Mouse (Mus musculus) spleen, postnatal 36 days (tissue): Measurements from ENCODE around the gene Nr2f1.

Experiments
- DNase-seq, 2 experiments: peaks; one replicate each; pipeline ENCODE4 v3.0.0; 2022; ENCODE audit warnings: low spot score in 2 of 2, mixed read lengths in 1 of 2

Gene Nr2f1

DNA sequence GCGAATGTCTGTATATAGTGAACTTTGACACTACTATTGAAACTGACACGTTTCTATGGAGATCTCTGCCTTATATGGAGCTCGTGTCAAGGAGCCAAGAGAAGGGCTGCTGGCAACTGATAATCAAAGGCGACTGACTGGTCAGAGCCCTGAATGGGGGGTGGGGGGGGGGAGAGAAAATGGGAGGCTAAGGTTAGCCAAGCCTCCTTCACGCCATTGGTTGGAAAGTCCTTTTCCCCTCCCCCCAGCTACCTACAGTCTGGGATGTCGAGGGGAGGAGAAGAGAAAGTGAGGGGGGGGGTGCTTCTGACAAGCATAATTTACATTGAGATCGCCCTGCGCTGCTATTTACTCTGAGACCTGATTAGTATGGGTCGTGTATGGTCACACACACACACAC, 850 bp upstream of the Nr2f1 start:
- no peak for DNase-seq

DNA sequence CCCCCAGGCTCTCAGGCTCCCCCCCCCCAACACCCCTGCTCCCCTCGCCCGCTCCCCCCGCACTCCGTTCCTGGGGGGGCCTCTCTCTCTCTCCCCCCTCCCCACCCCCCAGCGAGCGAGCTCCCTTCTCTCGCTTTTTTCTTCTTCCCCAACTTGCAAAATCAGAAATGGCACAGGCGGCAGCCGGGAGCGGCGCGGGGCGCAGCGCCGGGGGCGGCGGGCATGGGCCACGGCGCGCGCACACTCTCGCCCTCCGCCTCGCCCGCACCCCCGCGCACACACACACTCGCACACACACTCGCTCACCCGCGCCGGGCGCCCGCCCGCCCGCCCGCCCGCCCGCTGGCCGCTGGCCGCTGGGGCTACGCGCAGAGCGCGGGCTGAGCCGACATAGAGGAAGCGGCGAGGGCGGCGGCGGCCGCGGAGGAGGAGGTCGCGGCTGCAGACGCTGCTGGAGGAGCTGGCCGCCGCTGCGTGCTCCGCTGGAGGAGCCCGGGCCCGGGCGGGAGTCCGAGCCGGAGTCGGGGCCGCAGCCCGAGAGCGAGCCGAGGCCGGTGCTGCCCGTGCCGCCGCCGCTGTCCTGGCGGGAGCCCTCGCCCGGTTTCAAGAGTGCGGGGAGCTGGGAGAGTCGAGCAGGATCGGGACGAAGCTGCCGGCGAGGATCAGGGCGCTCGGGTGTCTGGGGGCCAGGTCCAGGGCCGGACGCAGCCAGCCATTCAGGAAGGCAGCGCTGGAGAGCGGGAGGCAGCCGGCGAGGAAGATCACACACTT, 501 bp downstream of the Nr2f1 start:
- DNase-seq = no peak

DNA sequence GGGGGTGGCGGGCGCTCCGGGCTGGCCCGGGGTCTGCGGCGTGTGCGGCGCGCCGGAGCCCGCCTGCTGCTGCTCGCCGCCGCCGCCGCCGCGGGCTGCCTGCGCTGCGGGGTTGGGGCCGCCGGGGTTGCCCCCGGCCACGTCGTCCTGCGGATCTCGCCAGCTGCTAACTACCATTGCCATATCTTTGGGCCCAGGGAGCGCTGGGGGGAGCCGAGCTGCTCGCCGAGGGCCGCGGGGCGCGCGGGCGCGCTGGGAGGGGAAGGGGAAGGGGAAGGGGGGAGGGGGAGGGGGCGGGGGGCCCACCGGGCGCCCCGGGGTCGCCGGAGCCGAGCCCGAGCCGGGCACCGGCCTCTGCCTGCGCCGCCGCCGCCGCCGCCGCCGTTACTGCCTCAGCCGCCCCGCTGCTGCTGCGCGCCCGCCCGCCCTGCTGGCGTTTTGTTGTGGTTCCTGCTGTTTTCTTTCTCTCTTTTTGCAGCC, 1.1 kb downstream of the Nr2f1 start:
- no peak for DNase-seq

DNA sequence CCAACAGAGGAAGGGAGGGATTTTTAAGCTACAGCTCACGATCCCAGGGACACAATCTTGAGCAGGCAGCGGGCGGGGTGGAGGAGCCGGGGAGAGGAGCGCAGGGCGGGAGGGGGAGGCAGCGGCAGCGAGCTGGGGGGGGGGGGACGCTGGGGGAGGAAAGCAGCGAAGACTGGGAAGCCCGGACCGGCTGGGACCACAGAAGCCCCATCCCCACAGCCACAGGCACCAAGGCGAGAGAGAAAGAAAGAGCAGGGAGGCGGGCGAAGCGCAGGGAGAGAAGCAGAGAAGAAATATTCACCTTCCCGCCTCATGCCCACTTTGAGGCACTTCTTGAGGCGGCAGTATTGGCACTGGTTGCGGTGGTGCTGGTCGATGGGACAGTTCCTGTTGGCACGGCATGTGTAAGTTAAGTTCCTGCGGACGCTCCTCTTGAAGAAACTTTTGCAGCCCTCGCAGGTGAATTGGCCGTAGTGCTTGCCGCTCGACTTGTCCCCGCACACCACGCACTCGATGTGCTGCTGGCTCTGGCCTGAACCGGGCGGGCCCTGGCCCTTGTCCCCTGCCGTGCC, 1.7 kb downstream of the Nr2f1 start:
- no peak for DNase-seq

DNA sequence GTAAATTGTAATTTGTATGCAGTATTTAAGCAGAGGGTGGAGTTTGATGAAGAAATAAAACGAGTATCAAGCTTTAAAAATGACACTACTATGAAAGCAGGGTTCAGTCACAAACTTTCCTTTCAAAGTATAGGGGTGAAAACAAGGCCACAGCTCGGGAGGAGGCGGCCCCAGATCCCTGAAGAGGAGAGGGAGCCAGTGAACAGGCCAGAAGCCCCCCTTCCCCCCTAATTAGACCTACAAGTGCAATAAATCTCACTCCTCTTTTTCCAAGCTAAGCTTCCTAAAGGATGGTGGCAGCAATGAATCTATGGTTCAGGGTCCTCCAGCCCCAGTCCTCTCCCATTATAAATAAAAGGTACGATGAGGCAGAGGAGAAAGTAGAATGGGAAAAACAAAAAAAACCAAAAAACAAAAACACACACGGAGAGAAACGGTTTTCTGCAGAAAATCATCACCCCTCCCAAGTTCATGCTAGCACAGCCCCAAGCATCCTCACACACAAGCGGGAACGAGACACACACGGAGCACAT, 2.2 kb downstream of the Nr2f1 start:
- no peak for DNase-seq

DNA sequence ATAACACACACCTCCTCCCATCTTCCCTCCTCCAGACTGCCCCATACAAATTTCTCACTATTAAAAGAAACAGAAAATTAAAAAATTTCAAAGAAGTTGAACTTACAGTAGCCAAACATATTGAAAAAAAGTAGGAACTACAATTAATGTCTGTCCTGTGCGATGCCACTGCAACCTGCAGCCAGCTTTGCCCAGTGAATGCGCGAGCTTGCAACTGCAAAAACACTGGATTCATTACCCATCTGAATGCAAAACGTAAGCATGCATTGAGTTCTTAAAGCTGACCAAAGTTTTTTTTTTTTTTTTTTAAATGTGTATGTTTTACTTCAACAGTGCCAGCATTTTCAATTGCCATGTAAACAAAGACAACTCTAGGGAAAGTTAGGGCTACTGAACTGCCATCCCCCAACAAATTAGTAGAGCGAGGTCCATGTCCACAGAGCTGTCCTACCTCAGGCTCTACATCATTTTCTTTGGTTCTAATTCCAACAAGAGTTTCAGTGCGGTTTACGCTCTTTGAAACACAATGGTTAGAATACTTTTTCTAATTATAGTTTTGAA, 3.2 kb downstream of the Nr2f1 start:
- no peak for DNase-seq

DNA sequence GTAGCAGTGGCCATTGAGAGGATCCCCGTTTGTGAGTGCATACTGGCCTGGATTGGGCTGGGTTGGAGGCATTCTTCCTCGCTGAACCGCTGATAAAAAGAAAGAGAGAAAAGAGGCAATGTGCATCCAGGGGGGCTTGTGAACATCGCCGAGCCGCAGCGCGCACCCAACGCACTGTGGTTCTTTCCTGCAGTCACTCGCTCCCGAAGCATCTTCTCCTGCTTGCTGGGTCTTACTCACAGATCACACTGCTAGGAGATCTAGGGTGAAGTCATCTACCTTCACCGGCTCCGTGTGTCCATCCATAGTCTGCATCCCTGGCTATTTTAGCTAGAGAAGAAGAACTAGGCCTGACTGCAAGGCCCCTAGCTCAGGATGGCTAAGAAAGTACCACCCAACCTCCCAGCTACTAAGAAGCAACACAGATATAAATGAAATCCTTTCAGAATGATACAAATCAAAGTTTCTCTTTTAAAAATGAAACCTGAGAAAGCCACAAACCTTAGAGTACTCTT, 3.9 kb downstream of the Nr2f1 start:
- no peak for DNase-seq

DNA sequence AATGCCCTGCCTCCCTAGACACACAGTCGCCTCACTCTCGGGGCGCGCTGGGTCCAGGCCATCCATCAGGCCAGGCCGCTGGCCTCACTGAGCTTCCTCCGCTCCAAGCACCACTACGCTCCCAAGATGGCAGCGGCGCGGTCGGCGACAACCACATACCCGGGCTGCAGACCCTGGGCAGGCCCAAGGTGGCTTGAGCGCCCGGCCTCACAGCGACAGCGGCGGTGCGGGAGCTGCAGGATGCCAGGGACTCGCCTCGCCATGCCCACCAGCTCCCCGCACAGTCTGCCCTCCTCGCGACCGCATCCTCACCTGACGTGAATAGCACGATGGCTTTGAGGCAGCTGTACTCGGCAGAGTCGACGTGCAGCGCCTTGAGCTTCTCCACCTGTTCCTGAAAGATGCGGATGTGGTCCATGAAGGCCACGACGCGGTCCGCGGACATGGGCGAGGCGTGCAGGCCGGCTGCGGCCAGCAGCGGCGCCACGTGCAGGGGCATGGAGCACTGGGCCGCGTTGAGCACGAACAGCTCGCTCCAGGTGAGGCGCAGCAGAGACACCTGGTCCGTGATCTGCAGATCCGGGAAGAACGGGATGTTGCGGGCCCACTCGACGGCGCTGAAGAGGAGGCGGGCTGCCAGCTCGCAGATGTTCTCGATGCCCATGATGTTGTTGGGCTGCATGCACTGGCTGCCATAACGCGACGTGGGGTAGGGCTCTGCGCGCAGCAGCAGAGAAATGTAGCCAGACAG, 4.5 kb downstream of the Nr2f1 start:
- no peak for DNase-seq

DNA sequence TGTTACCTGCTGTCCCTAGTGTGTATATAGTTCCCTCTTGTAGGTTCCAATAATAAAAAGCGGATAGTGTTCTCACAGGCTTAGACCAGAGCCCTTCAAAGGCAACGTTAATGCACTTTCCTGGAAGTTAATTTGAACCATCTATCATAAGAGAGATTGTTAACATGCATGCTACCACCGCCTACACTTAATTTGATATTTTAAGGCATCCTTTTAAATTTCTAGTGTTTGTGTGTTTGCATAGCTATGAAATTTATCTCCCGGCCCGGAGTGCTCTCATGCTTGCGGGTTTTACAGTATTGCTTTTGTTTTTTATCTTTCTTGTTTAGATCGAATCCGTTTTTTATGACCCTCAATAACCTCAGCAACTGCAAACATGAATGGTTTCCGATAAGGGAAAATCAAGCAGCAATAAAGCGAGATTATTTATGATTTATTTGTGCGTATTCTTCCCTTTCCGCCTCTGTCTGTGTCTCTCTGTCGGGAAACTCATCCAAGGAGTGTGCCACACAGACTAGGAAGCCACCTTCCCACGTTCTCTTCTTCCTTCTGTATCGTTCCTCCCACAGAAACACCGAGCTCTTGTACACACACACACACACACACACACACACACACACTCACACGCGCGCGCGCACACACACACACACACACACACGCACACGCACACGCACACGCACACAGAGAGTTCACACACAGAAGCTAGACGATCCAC, 5.3 kb downstream of the Nr2f1 start:
- DNase-seq = no peak

DNA sequence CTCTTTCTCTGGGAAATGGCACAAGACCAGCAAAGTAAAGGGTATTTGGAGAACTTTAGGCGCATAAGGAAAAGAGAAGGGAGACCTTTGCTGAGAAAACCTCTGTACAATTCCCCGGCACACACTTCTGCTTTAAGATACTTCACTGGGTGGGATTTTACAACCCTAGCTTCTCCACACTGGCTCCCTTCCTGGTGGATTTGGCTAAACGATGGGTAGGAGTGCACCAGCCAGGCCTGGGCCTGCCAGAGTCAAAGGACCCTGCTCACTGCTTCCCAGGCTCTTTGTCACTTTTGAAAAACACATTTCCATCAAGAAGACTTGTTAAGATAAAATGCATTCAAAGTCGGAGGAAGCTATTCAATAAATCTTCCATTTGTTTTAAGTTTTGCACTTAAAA, 6.3 kb downstream of the Nr2f1 start:
- no peak for DNase-seq

DNA sequence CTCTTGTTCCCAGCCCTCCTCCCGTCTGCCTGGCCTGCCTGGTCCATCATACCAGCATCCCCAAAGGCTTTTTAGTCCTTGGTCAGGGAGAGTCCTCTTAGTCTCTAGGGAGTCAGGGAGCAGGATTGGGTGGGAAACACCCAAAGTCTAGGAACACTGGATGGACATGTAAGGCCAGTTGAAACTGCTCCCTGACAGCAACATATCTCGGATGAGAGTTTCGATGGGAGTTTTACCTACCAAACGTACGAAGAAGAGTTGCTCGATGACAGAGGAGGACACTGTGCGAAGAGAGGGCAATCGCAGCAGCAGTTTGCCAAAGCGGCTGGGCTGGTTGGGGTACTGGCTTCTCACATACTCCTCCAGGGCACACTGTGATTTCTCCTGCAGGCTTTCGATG, 10.0 kb downstream of the Nr2f1 start:
- no peak for DNase-seq

DNA sequence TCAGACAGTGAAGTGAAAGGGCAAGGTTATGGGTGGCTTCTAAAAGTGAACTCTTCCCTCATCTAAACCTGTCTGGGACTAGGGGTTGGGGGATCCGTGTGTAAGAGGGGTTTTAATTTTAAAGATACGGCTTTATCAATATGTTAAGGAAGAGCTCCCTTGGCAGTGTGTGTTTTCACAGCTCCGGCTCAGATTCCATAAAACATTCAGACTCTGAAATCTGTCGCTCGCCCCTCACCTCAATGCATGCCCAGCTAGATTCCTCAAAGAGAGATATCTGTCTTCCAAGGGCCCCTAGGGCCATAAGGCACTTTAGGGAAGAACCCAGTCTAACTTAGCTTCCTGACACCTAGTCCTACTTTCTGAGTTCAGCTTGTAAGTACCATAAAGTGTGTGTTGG, 11.7 kb downstream of the Nr2f1 start:
- DNase-seq = no peak

DNA sequence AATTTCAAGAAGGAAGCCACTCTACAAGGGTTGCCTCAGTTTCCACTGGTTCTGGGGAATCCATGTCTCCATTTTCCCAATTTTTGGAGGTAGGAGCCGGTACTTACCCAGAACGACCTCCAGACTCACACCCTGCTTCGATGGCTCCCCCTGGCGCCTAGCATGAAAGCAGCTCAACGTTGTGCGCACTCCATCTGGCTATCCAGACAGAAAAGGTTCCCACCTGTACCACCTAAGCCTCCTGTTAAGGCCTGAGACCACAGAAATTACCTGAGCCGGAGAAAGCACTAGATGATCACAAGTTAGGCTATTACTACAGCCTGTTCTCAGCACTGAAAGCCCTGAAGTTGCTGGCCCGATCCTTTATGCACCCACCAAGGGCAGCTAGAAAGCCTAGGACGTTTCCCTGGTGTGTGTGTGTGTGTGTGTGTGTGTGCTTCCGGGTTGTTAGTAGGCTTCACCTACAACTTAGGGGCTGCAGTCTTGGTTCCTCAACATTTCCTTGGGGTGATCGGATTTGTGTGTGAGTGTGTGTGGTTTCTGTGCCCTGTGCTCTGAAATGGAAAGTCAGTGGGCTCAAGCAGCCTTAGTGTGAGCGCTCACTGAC, 13.1 kb downstream of the Nr2f1 start:
- DNase-seq = no peak

DNA sequence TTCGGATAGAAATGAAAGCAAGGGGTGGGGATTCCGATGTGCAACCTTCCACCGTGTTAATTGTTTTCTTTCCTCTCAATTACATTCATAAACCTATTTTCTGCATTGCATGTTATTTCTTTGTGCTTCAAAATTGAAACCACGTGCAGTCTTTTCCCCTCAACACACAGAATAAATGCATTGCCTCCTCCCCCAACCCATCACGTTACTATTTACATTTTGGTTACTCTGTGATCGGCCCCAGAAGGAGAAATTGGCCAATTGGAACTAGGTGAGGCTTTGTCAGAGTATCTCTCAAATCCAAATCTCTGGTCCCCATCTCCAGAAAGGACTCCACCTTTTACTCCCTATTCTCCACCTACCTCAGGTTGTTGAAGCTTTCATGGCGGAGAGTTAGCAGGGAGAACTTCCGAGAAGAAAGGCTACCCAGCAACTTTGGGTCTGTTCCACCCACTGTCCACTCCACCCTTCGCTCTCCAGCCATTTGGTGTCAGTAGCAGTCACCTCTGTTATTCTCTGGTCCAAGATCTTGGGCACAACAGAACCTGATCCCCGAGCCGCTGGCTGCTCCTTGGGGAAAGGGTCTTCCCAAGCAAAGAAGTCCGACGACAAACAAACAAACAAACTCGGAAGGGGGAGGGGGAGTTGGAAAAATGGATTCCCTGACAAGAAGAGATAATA, 14.6 kb downstream of the Nr2f1 start:
- no peak for DNase-seq

DNA sequence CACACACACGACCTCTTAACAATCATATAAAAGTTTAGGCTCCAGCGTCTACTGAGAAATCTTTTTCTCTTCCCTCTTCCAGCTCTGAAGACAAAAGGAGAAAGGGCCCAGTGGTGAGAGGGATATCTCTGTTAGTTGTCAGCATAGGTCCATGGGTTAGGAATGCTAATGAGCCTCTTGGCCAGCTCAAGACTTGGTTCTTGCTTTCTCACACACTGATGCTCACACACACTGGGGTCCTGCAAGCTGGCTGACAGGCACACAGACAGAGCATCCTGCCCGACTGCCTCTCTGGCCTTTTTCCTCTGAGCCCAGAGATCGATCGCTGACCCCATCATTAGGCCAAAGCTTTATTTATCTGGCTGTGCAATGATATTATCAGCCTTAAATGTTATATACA, 15.6 kb downstream of the Nr2f1 start:
- DNase-seq = no peak

DNA sequence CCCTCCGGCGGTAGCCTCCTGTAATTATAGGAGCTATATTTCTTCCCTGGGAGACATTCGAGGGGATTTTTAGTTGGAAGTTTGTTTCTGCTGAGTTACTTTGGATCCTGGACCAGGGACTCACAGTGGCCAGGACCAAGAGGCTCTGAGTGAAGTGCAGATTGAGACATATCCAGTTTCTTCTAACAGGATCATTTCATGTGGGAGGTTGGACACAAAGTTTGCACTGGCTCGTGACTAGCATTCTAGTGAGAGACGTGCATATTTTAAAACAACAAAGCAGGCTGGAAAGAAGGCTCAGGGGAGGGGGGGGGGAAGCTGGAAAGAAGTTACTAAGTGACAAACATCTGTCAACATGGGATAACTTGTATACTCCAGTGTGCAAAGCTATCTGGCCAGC, 16.6 kb downstream of the Nr2f1 start:
- no peak for DNase-seq

DNA sequence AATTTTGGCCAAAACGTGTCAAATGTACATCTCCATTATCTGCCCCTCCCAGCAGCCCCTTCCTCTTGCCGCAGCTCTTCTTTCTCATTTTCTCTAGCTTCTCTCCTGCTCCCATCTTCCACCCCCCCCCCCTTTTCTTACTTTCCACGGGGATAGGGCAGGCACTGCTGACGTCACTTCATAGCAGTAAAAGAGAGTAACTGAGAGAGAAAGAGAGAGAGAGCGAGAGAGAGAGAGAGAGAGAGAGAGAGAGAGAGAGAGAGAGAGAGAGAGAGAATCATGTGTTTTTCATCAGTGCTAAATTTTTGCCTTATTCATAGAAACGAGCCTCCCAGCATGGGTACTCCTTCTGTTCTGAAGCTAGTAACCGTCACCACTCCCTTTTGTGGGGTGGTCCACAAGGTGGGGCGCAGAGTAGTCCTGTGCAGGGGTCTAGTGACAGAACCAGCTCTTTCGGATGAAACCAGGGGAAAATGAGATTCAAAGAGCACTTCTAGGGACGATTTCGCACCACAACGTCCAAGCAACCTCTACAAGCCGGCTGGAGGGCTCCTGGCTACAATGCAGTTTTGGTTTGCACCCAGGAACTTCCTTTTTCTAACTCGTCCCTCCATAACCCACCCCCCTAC, 17.5 kb downstream of the Nr2f1 start:
- no peak for DNase-seq

DNA sequence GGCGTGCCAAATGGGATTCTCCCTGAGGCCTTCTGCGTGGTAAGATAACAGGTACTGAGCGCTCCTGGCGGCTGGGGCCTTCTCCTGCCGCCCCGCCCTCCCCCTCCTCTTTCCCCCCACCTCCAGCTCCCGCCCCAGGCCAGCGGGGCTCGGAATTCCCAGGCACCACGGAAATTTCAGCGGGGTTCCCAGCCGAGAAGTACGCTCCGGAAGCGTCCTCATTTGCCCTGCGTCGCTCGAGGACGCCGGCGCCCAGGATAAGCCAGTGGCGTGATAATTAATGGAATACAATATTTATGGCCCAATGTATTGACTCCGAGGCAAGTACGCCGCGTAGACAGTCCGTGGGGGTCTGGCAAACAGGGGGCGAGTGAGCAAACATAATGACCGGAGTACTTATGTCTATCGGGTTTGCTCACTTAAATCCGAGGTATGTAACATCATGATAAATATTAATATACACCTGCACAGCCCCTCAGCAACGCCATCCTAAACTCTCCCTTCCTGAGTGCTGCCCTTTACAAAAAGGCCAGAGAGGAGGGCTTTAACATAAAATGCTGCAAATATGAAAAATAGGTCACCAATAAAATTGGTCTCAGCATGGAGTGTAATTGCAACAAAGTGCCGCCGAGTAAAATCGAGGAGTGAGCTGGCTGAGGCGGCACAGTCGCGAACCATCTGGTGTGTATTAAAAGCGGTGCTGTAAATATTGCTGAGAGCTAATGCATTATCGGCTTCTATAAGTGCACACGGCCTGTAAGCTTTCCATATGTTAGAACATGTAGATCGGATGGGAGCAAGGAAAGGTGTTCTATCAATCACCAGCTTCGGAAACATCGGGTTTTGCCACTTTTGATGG, 18.3 kb downstream of the Nr2f1 start:
- DNase-seq = no peak

DNA sequence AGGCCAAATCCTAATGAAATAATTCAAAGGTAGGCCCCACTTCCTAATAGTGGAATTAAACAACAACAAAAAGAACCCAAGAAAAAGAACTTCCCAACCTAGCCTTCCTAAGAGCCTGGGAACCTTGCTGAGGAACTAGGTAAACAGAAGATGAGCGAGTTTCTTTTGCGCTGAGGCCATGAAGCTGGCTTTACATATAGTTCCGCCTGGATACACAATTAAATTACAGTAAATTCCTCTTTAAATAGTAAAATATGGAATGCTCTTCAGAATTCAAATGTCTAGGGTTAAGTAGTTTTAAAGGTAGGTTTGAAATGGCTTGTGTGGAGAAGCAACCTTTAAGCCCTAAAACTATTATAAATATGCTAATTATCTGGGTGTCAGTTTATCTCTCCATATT, 19.3 kb downstream of the Nr2f1 start:
- no peak for DNase-seq
